27 mouse cellular contexts compared by ENCODE assay signal in the genomic region with DNA sequence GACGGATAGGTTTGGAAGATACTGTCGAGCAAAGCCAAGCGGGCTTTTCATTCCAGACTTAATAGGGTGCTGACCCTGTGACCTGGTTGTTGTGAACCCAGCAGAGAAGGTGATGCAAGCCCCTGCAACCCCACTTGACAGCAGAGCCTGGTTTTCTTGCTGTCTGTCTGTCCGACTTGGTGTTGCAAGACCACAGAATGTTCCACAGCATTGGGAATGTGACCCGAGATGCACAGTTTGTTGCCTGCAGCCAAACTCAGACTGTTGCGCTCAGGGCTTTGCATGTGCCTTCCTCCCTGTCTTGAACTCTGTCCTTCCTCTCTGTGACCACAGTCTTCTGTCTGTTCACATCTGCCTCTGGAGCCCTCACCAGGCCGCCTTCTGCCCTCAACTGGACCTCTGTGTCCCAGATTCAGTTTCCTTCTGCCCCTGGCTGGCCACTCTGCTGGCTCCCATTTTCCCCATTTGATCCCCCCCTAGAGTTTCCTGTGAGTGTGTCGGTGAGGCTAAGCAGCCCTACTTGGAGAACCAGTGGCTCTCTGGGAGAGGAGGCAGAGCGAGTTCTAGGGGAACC. TPM values are rescaled to one million over a fixed set of nuclear protein-coding genes. Genes with fewer than 3 reads are reported as not detected.
DNase-seq lines count a peak whose midpoint lies in the region; ATAC-seq and TF ChIP-seq lines count a peak whose summit lies in the region.
"Had no signal": no experiment of that assay in that cellular context is flagged by ENCODE, and none has a peak within 500 bp of the region (broad histone marks: within the 10 kb centered on the region; RNA-seq: fewer than 3 reads in every experiment).

No protein-coding gene starts in this region.

- H3K79me2 ChIP-seq in macrophage (ENCODE audit: inconsistent target), result peaks cover 10% of the 10 kb centered on the region; the same call in 1 of the 2 replicates

- TF ChIP-seq POLR2A in spleen, adult 2 months (IDR thresholded peaks at IDR 0.05; ENCODE audit: low read depth, low read length), result no peak

- H3K4me1 ChIP-seq in spleen, adult 2 months (ENCODE audit: control insufficient read depth, insufficient read depth, insufficient read length), result peaks cover 9% of the 10 kb centered on the region; the same call in 1 of the 2 replicates
- H3K4me1 ChIP-seq in forebrain, embryonic 13.5 days, result no peaks in the 10 kb centered on the region

- no peaks in the 10 kb centered on the region for H3K9me3 ChIP-seq in forebrain, embryonic 13.5 days (replicated peaks)

- no peaks in the 10 kb centered on the region for H3K27me3 ChIP-seq in spleen, adult 2 months (ENCODE audit: control insufficient read depth, insufficient read depth, low read length)
- no peaks in the 10 kb centered on the region for H3K27me3 ChIP-seq in forebrain, embryonic 13.5 days
- H3K27me3 ChIP-seq: Patski had no signal

- no peak for TF ChIP-seq CTCF in spleen, adult 2 months (IDR thresholded peaks at IDR 0.05; ENCODE audit: extremely low read depth, insufficient read depth, insufficient read length, insufficient replicate concordance)

- no peak overlapping the region for H3K9ac ChIP-seq in forebrain, embryonic 13.5 days

- H3K4me2 ChIP-seq in forebrain, embryonic 13.5 days, result no peak overlapping the region

- H3K4me3 ChIP-seq in spleen, adult 2 months (ENCODE audit: extremely low read depth, insufficient read depth, insufficient read length), result no peak overlapping the region
- H3K4me3 ChIP-seq in macrophage (ENCODE audit: inconsistent target), result no peak overlapping the region
- no peak overlapping the region for H3K4me3 ChIP-seq in forebrain, embryonic 13.5 days
- H3K4me3 ChIP-seq: erythroblast, embryonic 14.5 days had no signal

- peak; percentile 26; the same call in 1 of the 2 replicates for ATAC-seq in common myeloid progenitor, adult 5-6 weeks (replicated peaks; ENCODE audit: low read depth, poor library complexity, severe bottlenecking)
- ATAC-seq in cerebellum, adult (ENCODE audit: insufficient number of reproducible peaks, low FRiP score, low TSS enrichment), result no peak
- no peak for ATAC-seq in forebrain, embryonic 13.5 days
- ATAC-seq: forebrain, embryonic 14.5 days; hindbrain, embryonic 16.5 days; Patski had no signal

- H3K36me3 ChIP-seq in spleen, adult 2 months (ENCODE audit: control insufficient read depth, insufficient read depth, low read length), result peaks cover 18% of the 10 kb centered on the region
- H3K36me3 ChIP-seq in macrophage (ENCODE audit: inconsistent target), result peaks cover 49% of the 10 kb centered on the region; the same call in 1 of the 2 replicates
- no peaks in the 10 kb centered on the region for H3K36me3 ChIP-seq in forebrain, embryonic 13.5 days (ENCODE audit: poor library complexity, severe bottlenecking)

- no peak for DNase-seq in spleen, adult 2 months (ENCODE audit: low read depth in 1 of 2, low spot score in 2 of 2)
- no peak for DNase-seq in spleen, adult 12 weeks (ENCODE audit: low spot score)
- peak; percentile 48 for DNase-seq in yolk sac, embryonic 10.5 days (ENCODE audit: low spot score)
- DNase-seq in adrenal gland, adult 18-20 months (ENCODE audit: low spot score in 2 of 2), result no peak
- DNase-seq: cerebellum, postnatal 25 days; gastrocnemius, postnatal 10 days; kidney, adult 2 months; kidney, postnatal 10 days; layer of hippocampus, postnatal 36 days; retina, postnatal 1 day; right cerebral cortex, postnatal 4 days; thymus, postnatal 25 days had no signal

- peak overlapping the region; percentile 1; the same call in 1 of the 2 replicates for H3K27ac ChIP-seq in spleen, adult 2 months (ENCODE audit: insufficient read depth, low read length)
- peak overlapping the region; percentile 51 for H3K27ac ChIP-seq in macrophage
- H3K27ac ChIP-seq in forebrain, embryonic 13.5 days, result no peak overlapping the region

- WGBS in spleen, adult 2 months, result 71% methylated on average over 9 of the region's 9 CpGs
- 30% methylated on average over 9 of the region's 9 CpGs for WGBS in macrophage (ENCODE audit: missing documents)
- WGBS in forebrain, embryonic 13.5 days, result 87% methylated on average over 9 of the region's 9 CpGs

RNA-seq across cellular contexts. Expression of a gene that starts 16.8 kb away (rescaled TPM):
- 24.3 and 27.4 TPM in 2 replicates for polyA plus RNA-seq in spleen, adult 2 months (2012; rRNA removed)
- 102 and 108 TPM in 2 replicates for total RNA-seq in common myeloid progenitor, adult 5-6 weeks (2017)
- total RNA-seq in macrophage (2018; cell fraction: chromatin; rRNA removed), result 100 to 1,000 TPM in 25 of 26 experiments, 10 to 100 TPM in 1; 60.7 to 404 (median 167) TPM
- 10 to 100 TPM; 34.1 to 79.6 (median 45.1) TPM for total RNA-seq in macrophage (2018; cell fraction: cytosol; rRNA removed)
- total RNA-seq in macrophage (2018; cell fraction: nucleus; rRNA removed), result 100 to 1,000 TPM in 14 of 26 experiments, 10 to 100 TPM in 12; 68.7 to 260 (median 106) TPM
- 31.1 to 76.3 TPM (median 53.5 TPM) in 3 replicates for polyA plus RNA-seq in macrophage (2018)
- 10 to 100 TPM; 50.4 to 63.2 TPM for total RNA-seq in adrenal gland, adult 18-20 months (2021)
- 0.47 and 0.81 TPM in 2 replicates for polyA plus RNA-seq in forebrain, embryonic 13.5 days (2015; fragmentation: Nextera tagmentation; extraction: Ambion mirVana)

RNA-seq across cellular contexts. Expression of a gene that starts 39.6 kb away (rescaled TPM):
- 0.54 TPM in 1 of 2 replicates, not detected in the other for polyA plus RNA-seq in spleen, adult 2 months (2012; rRNA removed)
- not detected in 2 replicates for total RNA-seq in common myeloid progenitor, adult 5-6 weeks (2017)
- total RNA-seq in macrophage (2018; cell fraction: chromatin; rRNA removed), result 10 to 100 TPM in 1 of 26 experiments, 1 to 10 TPM in 1, not detected in 24; 1.4 to 12.2 TPM
- total RNA-seq in macrophage (2018; cell fraction: cytosol; rRNA removed), result not detected
- total RNA-seq in macrophage (2018; cell fraction: nucleus; rRNA removed), result 1 to 10 TPM in 5 of 26 experiments, not detected in 21; 2.2 to 5.5 (median 3.4) TPM
- not detected in 3 replicates for polyA plus RNA-seq in macrophage (2018)
- not detected for total RNA-seq in adrenal gland, adult 18-20 months (2021)
- 0.42 and 1.0 TPM in 2 replicates for polyA plus RNA-seq in forebrain, embryonic 13.5 days (2015; fragmentation: Nextera tagmentation; extraction: Ambion mirVana)
- total RNA-seq: gastrocnemius, postnatal 10 days; heart, adult 8-10 months; hematopoietic stem cell, adult 5-6 weeks; layer of hippocampus, adult 18-20 months; layer of hippocampus, postnatal 36 days; left cerebral cortex, postnatal 25 days; midbrain, postnatal 0 days had no signal
- polyA plus RNA-seq: embryonic facial prominence, embryonic 11.5 days; erythroblast, embryonic 14.5 days; midbrain, postnatal 0 days; neural tube, embryonic 11.5 days had no signal

RNA-seq across cellular contexts. Expression of a gene that starts 41.8 kb away (rescaled TPM):
- polyA plus RNA-seq in spleen, adult 2 months (2012; rRNA removed), result 42.4 and 56.2 TPM in 2 replicates
- total RNA-seq in common myeloid progenitor, adult 5-6 weeks (2017), result 10.8 and 21.1 TPM in 2 replicates
- 100 to 1,000 TPM; 124 to 877 (median 414) TPM for total RNA-seq in macrophage (2018; cell fraction: chromatin; rRNA removed)
- total RNA-seq in macrophage (2018; cell fraction: cytosol; rRNA removed), result 100 to 1,000 TPM in 6 of 26 experiments, 10 to 100 TPM in 20; 31.3 to 188 (median 58.0) TPM
- total RNA-seq in macrophage (2018; cell fraction: nucleus; rRNA removed), result 100 to 1,000 TPM in 23 of 26 experiments, 10 to 100 TPM in 3; 76.4 to 499 (median 338) TPM
- 37.2 to 60.7 TPM (median 44.6 TPM) in 3 replicates for polyA plus RNA-seq in macrophage (2018)
- total RNA-seq in adrenal gland, adult 18-20 months (2021), result 10 to 100 TPM; 17.1 to 51.5 TPM
- polyA plus RNA-seq in forebrain, embryonic 13.5 days (2015; fragmentation: Nextera tagmentation; extraction: Ambion mirVana), result 0.77 and 0.96 TPM in 2 replicates

RNA-seq across cellular contexts. Expression of a gene that starts 56.3 kb away (rescaled TPM):
- 18.7 and 19.3 TPM in 2 replicates for polyA plus RNA-seq in spleen, adult 2 months (2012; rRNA removed)
- total RNA-seq in common myeloid progenitor, adult 5-6 weeks (2017), result 10.6 and 15.9 TPM in 2 replicates
- 10 to 100 TPM in 4 of 26 experiments, 1 to 10 TPM in 22; 2.6 to 11.8 (median 7.7) TPM for total RNA-seq in macrophage (2018; cell fraction: chromatin; rRNA removed)
- 10 to 100 TPM in 23 of 26 experiments, 1 to 10 TPM in 3; 7.6 to 18.9 (median 14.0) TPM for total RNA-seq in macrophage (2018; cell fraction: cytosol; rRNA removed)
- total RNA-seq in macrophage (2018; cell fraction: nucleus; rRNA removed), result 10 to 100 TPM in 17 of 26 experiments, 1 to 10 TPM in 9; 4.2 to 18.9 (median 11.0) TPM
- polyA plus RNA-seq in macrophage (2018), result 9.9 to 17.1 TPM (median 13.7 TPM) in 3 replicates
- total RNA-seq in adrenal gland, adult 18-20 months (2021), result 10 to 100 TPM; 20.9 to 21.4 TPM
- 57.3 and 63.9 TPM in 2 replicates for polyA plus RNA-seq in forebrain, embryonic 13.5 days (2015; fragmentation: Nextera tagmentation; extraction: Ambion mirVana)

Comparison
In these comparisons a context has a peak if more than half of its experiments do, and no peak if none do; other contexts are left out.
1. RNA of a gene that starts 16.8 kb away (polyA plus RNA-seq): 31.1 to 76.3 TPM in macrophage and 24.3 to 27.4 TPM in spleen, adult 2 months; 0.47 to 0.81 TPM in forebrain, embryonic 13.5 days; every median in the first group is over 10 times any median in the second.
2. RNA of a gene that starts 41.8 kb away (polyA plus RNA-seq): 37.2 to 60.7 TPM in macrophage and 42.4 to 56.2 TPM in spleen, adult 2 months; 0.77 to 0.96 TPM in forebrain, embryonic 13.5 days; every median in the first group is over 10 times any median in the second.